Mouse (Mus musculus) colon, adult 2 months (tissue): ENCODE data around the gene Olfr164. TPM values are rescaled to one million over a fixed set of nuclear protein-coding genes. Genes with fewer than 3 reads are reported as not detected.

Source experiments
- polyA plus RNA-seq: library from polyadenylated mRNA; depleted of rRNA; stranded (reverse); fragments of >200 nt; gene quantifications from 2 replicates; pipeline ENCODE4 v1.2.3, GENCODE M21; 2012; rRNA removed

The Olfr164 gene
- polyA plus RNA-seq, result not detected in 2 replicates

GRCm38 (mm10) chr16:19313964-19314363, at the start of gene Olfr164:
Gene Olfr164 (minus strand): TSS chr16:19314064.

Other genes with a start within 250 kb of the Olfr164 start
- gene Olfr165, start 109.1 kb upstream of the Olfr164 start, polyA plus RNA-seq, result 2.3 and 2.4 TPM in 2 replicates
- not detected in 2 replicates for gene Olfr166, start 169.6 kb upstream of the Olfr164 start, polyA plus RNA-seq
- not detected in 2 replicates for gene Olfr167, start 208.2 kb upstream of the Olfr164 start, polyA plus RNA-seq
- gene Olfr168, start 221.5 kb upstream of the Olfr164 start, polyA plus RNA-seq, result not detected in 2 replicates